11 mouse cellular contexts compared by ENCODE assay signal in the genomic region with DNA sequence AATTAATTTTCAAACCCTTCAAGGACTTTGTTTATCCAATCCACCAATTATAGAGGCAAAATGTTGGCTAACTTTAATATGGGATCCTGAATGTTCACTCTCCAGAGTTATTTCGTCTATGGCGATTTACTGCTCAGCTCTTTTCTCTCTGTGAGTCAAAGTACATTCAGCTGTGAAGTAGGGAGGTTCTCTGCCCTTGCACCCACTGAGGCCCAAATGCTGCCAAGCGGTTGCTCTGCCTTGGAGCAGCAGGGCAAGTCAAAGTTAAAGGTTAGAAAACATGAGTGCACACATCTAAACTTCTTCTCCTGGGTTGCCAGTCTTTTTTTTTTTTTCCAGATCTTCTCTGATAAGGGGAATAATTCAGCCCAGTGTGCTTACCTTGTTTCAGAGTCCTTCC.
"Had no signal": no experiment of that assay in that cellular context is flagged by ENCODE, and none has a peak within 500 bp of the region (broad histone marks: within the 10 kb centered on the region; RNA-seq: fewer than 3 reads in every experiment).

No protein-coding gene starts in this region.

- H3K4me2 ChIP-seq: intestine, embryonic 15.5 days; limb, embryonic 15.5 days; midbrain, embryonic 13.5 days; stomach, embryonic 15.5 days had no signal

- H3K9me3 ChIP-seq: intestine, embryonic 15.5 days; limb, embryonic 15.5 days; midbrain, embryonic 13.5 days; stomach, embryonic 15.5 days had no signal

- DNase-seq: lung, adult 18-20 months; lung, postnatal 36 days; right cerebral cortex, postnatal 14 days; thymus, adult 2 months; thymus, postnatal 25 days had no signal

- ATAC-seq: intestine, embryonic 15.5 days; midbrain, embryonic 13.5 days had no signal

- H3K4me3 ChIP-seq: intestine, embryonic 15.5 days; left cerebral cortex, adult 2 months; limb, embryonic 15.5 days; midbrain, embryonic 13.5 days; stomach, embryonic 15.5 days had no signal

- H3K4me1 ChIP-seq: limb, embryonic 15.5 days; midbrain, embryonic 13.5 days; stomach, embryonic 15.5 days had no signal

- H3K27ac ChIP-seq: intestine, embryonic 15.5 days; left cerebral cortex, adult 2 months; limb, embryonic 15.5 days; liver, embryonic 14.5 days; midbrain, embryonic 13.5 days; stomach, embryonic 15.5 days had no signal

- H3K36me3 ChIP-seq: intestine, embryonic 15.5 days; limb, embryonic 15.5 days; midbrain, embryonic 13.5 days; stomach, embryonic 15.5 days had no signal

- H3K27me3 ChIP-seq: intestine, embryonic 15.5 days; limb, embryonic 15.5 days; midbrain, embryonic 13.5 days; stomach, embryonic 15.5 days had no signal

- H3K9ac ChIP-seq: intestine, embryonic 15.5 days; limb, embryonic 15.5 days; liver, embryonic 14.5 days; midbrain, embryonic 13.5 days; stomach, embryonic 15.5 days had no signal
